Mouse (Mus musculus): ENCODE results near the gene Zcchc14. TPM values are rescaled to one million over a fixed set of nuclear protein-coding genes. Genes with fewer than 3 reads are reported as not detected.

Zcchc14 gene
- polyA plus RNA-seq, 1 experiment, result 34.3 TPM

DNA sequence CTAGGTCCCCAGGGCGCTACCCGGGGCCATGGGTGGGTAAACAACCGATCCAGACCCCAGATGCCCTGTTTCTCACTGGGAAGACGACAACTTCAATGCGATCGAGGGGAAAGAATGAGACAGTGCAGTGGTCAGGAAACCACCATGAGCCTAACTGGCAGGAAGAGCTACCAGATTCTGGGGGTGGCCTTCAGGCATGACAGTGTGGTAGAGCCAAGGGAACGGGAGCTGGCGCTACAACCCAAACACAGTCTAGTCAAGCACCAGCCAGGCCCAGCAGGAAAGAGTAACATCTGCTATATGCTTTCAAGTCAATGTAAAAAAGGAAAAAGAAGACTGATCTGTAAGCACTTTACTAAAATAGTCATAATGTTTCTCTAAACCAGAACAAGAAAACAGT, 16.5 kb downstream of the Zcchc14 start:
- peaks cover 23% of the 10 kb centered on the region for H3K4me1 ChIP-seq (ENCODE audit: control insufficient read depth, insufficient read depth, low read length)
- no peak overlapping the region for H3K27ac ChIP-seq (ENCODE audit: insufficient read depth, low read length)

DNA sequence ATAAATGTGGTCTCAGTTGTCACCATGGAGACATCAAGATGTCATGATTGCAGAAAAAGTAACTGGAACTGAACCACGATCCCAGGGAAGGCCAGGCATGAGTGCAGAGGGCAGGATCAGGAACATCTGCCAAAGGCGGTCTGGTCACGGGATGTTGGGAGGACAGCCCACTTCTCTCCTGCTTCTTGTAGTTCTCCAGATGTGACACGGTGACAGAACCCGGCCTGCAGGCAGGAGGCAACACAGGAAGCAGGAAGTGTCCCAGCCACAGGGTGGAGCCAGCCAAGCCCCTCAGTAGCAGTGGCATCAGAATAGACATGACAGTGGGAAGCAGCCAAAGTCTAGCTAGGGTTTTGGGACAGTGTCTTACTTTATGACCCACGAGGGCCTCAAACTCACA, 17.2 kb downstream of the Zcchc14 start:
- TF ChIP-seq CTCF (IDR thresholded peaks at IDR 0.05; ENCODE audit: extremely low read depth, insufficient read depth, low read length) (no peak), POLR2A (IDR thresholded peaks at IDR 0.05; ENCODE audit: extremely low read depth, insufficient read depth, low read length) (no peak)
- Histone ChIP-seq H3K27ac (ENCODE audit: insufficient read depth, low read length) (no peak overlapping the region), H3K4me1 (ENCODE audit: control insufficient read depth, insufficient read depth, low read length) (peaks cover 27% of the 10 kb centered on the region), H3K4me3 (ENCODE audit: insufficient read depth, low read length) (no peak overlapping the region)

More for the DNA sequence above, 16.5 kb downstream of the Zcchc14 start:
- no peak for TF ChIP-seq CTCF (IDR thresholded peaks at IDR 0.05; ENCODE audit: extremely low read depth, insufficient read depth, low read length)
- no peak for TF ChIP-seq POLR2A (IDR thresholded peaks at IDR 0.05; ENCODE audit: extremely low read depth, insufficient read depth, low read length)
- no peak overlapping the region for H3K4me3 ChIP-seq (ENCODE audit: insufficient read depth, low read length)

DNA sequence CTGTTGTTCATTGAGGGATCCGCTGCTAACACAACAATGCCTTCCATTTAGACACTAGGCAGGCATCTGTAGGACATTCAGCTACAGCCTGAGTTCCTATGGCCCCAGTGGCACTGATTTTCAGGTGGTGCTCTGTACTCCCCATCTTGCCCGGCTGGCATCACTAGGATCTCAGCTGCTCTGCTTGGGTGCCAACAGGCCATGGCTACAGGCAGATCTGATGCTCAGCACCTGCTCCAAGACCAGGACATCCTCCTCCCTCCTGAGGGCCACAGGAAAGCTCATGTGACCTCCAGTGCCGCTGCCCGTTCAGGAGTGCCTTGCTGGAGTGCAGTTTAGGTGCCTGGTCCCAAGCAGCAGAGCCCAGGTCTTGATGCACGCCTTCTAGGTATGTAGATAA, 20.3 kb downstream of the Zcchc14 start:
- H3K4me3 ChIP-seq (ENCODE audit: insufficient read depth, low read length), result no peak overlapping the region
- TF ChIP-seq CTCF (IDR thresholded peaks at IDR 0.05; ENCODE audit: extremely low read depth, insufficient read depth, low read length) (no peak), POLR2A (IDR thresholded peaks at IDR 0.05; ENCODE audit: extremely low read depth, insufficient read depth, low read length) (no peak)
- H3K4me1 ChIP-seq (ENCODE audit: control insufficient read depth, insufficient read depth, low read length), result peaks cover 25% of the 10 kb centered on the region
- H3K27ac ChIP-seq (ENCODE audit: insufficient read depth, low read length), result no peak overlapping the region

DNA sequence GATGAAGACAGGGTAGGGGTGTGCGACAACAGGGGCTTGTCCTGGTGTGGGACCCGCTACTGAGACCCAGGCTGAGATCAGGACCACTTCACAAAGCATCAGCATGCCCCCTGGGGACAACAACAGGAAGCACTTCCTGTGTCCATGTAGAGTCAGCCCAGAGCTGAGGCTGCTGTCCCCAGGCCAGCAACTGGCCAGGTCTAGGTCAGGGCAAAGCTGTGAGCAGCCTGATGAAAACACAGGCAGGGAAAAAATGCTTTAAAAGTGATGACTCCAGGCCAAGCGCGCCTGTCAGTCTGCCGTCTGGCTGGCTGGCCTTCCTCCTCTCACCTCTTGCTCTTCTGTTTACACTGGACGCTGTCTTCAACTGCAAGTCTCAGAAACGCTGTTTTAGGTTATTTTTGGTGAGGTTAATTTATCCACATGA, 21.0 kb downstream of the Zcchc14 start:
- no peak overlapping the region for H3K4me3 ChIP-seq (ENCODE audit: insufficient read depth, low read length)
- no peak for TF ChIP-seq CTCF (IDR thresholded peaks at IDR 0.05; ENCODE audit: extremely low read depth, insufficient read depth, low read length)
- no peak overlapping the region for H3K27ac ChIP-seq (ENCODE audit: insufficient read depth, low read length)

DNA sequence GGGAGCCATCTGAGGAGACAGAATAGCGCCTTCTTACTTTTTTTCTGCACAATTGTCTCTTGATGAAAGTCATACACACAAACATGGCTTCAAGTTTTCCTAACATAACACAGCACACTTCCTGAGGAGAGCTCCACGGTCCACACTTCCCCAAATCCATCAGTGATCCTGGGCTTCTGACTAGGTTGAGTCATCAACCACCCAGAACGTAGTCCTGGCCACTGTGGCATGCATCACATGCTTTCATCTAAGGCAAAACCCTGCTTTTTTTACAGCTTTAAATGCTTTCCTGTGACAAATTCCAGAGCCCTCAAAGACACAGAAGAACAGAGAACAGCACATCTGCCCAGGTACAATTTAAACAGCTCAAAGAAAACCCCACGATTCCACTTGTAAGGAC, 24.0 kb downstream of the Zcchc14 start:
- Histone ChIP-seq H3K4me3 (ENCODE audit: insufficient read depth, low read length) (no peak overlapping the region), H3K27ac (ENCODE audit: insufficient read depth, low read length) (no peak overlapping the region), H3K4me1 (ENCODE audit: control insufficient read depth, insufficient read depth, low read length) (peaks cover 24% of the 10 kb centered on the region)
- TF ChIP-seq POLR2A (IDR thresholded peaks at IDR 0.05; ENCODE audit: extremely low read depth, insufficient read depth, low read length), result no peak
- TF ChIP-seq CTCF (IDR thresholded peaks at IDR 0.05; ENCODE audit: extremely low read depth, insufficient read depth, low read length), result no peak

More for the DNA sequence above, 21.0 kb downstream of the Zcchc14 start:
- peaks cover 22% of the 10 kb centered on the region for H3K4me1 ChIP-seq (ENCODE audit: control insufficient read depth, insufficient read depth, low read length)

DNA sequence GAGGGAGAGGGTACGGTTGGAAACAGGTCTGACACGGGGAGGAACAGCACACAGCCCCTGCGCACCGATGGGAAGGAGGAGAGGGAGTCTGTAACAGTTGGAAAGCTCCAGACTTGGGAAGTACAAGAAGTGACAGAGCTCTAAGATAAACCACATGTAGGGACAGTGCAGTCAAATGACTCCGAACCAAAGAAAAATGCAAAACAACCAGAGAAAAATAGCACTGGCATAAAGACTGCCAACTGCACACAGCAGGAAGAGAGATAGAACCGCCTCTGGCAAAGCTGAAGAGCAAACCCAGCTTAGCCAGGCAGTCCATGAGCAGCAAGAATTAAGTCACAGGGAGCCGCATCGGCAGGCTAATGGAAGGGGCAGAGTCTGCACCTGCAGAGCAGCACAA, 29.7 kb downstream of the Zcchc14 start:
- H3K27ac ChIP-seq (ENCODE audit: insufficient read depth, low read length), result 0 out of 2 replicates have a peak overlapping the region, but pooled peaks have one; percentile 2
- no peak overlapping the region for H3K4me3 ChIP-seq (ENCODE audit: insufficient read depth, low read length)
- no peak for TF ChIP-seq POLR2A (IDR thresholded peaks at IDR 0.05; ENCODE audit: extremely low read depth, insufficient read depth, low read length)
- no peak for TF ChIP-seq CTCF (IDR thresholded peaks at IDR 0.05; ENCODE audit: extremely low read depth, insufficient read depth, low read length)
- peaks cover 34% of the 10 kb centered on the region for H3K4me1 ChIP-seq (ENCODE audit: control insufficient read depth, insufficient read depth, low read length)

DNA sequence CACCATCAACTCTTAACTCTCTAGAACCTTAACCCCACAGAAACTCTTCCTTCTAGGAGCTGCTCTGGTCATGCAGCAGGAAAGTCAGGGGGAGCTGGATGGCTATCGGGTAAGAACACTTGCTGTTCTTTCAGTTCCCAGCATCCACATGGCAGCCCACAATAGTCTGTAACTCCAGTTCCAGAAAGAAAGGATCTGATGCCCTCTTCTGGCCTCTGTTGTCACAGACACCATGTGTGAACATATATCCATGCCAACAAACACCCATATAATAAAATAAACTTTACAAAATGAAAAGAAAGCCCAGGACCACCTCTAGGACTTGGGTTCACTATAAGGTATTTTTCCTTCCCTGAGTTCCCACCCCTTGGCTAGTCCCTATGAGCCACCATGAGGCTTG, 30.8 kb downstream of the Zcchc14 start:
- Histone ChIP-seq H3K4me3 (ENCODE audit: insufficient read depth, low read length) (no peak overlapping the region), H3K4me1 (ENCODE audit: control insufficient read depth, insufficient read depth, low read length) (peaks cover 35% of the 10 kb centered on the region), H3K27ac (ENCODE audit: insufficient read depth, low read length) (no peak overlapping the region)
- TF ChIP-seq POLR2A (IDR thresholded peaks at IDR 0.05; ENCODE audit: extremely low read depth, insufficient read depth, low read length) (no peak), CTCF (IDR thresholded peaks at IDR 0.05; ENCODE audit: extremely low read depth, insufficient read depth, low read length) (0 out of 2 replicates have a peak, but pooled peaks have one; percentile 3)

DNA sequence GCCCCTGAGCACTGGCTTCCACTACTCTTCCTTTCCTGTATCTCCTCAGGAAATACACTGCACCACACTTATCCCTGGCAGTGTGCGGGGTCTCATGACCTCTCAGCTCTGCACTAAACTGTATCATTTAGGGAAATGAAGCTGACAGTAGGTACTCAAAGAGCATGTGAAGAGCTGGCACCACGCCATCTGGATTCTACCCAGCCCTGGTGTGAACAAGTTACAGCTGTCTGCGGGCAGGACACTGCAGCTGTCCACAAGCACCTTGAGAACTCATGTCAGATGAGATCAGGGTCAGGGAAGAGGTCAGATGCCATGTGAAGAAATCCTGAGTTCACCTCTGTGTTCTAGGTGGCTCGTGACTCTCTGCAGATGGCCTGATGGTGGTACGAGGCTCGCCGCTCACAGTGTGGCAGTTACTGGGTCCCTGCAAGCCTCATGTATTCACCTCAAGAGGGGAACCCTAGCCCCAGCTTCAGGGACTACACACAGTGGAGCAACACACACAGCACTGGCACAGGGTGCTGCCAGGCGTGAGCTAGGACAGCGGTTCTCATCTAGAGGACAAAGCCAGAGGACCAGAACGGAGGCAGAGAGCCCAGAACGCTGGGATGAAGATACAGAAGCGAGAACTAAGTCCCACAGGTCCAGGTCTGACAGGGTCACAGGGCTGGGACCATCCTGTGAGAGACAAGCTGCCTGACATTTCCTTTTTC, 31.7 kb downstream of the Zcchc14 start:
- no peak overlapping the region for H3K27ac ChIP-seq (ENCODE audit: insufficient read depth, low read length)
- no peak overlapping the region for H3K4me3 ChIP-seq (ENCODE audit: insufficient read depth, low read length)
- TF ChIP-seq CTCF (IDR thresholded peaks at IDR 0.05; ENCODE audit: extremely low read depth, insufficient read depth, low read length) (no peak), POLR2A (IDR thresholded peaks at IDR 0.05; ENCODE audit: extremely low read depth, insufficient read depth, low read length) (no peak)
- H3K4me1 ChIP-seq (ENCODE audit: control insufficient read depth, insufficient read depth, low read length), result peaks cover 35% of the 10 kb centered on the region

DNA sequence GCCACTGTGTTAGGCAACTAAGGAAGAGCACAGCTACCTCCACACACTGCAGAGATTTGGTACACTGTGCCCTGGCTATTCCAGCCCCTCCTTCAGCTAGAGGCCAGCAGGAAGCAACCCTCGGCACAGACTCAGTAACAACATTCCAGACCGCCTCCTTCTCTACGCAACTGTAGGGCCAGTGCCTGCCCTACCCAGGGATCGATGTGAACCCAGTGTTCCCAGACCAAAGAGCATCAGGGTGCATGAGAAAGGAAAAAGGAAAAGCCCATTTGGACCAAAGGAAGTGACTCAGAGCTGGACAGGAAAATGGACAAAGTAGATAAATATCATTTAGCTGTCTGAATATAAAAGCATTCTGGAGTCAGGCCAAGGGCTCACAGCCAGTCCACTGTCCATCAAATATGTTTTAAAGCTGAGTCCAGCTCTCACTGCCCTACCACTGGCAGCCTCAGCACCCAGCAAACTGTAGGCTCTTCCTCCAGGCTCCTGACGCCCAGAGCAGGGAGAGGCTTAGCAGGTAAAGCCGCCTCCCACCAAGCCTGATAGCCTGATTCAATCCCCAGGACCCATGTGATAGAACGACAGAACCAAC, 33.2 kb downstream of the Zcchc14 start:
- H3K27ac ChIP-seq (ENCODE audit: insufficient read depth, low read length), result peak overlapping the region; percentile 17; the same call in 1 of the 2 replicates
- peaks cover 29% of the 10 kb centered on the region for H3K4me1 ChIP-seq (ENCODE audit: control insufficient read depth, insufficient read depth, low read length)
- TF ChIP-seq CTCF (IDR thresholded peaks at IDR 0.05; ENCODE audit: extremely low read depth, insufficient read depth, low read length) (no peak), POLR2A (IDR thresholded peaks at IDR 0.05; ENCODE audit: extremely low read depth, insufficient read depth, low read length) (no peak)
- H3K4me3 ChIP-seq (ENCODE audit: insufficient read depth, low read length), result no peak overlapping the region

DNA sequence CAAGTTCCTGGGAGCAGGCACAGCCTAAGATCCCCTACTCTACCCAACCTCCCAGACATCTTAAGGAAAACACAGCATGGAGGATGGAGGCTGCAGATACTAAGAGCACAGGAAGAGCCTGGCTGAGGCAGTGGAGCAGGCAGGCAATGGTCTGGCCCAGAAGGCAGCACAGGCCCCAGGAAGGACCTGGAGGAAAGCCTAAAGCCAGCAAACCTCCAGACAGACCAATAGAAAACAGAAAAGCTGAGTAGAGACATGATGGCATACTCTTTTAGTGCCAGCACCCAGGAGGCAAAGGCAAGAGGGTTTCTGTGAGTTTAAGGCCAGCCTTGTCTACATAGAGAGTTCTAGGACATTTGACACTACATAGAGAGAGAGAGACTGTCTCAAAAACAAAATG, 39.3 kb downstream of the Zcchc14 start:
- H3K27ac ChIP-seq (ENCODE audit: insufficient read depth, low read length), result no peak overlapping the region
- TF ChIP-seq CTCF (IDR thresholded peaks at IDR 0.05; ENCODE audit: extremely low read depth, insufficient read depth, low read length) (no peak), POLR2A (IDR thresholded peaks at IDR 0.05; ENCODE audit: extremely low read depth, insufficient read depth, low read length) (no peak)
- H3K4me3 ChIP-seq (ENCODE audit: insufficient read depth, low read length), result no peak overlapping the region
- H3K4me1 ChIP-seq (ENCODE audit: control insufficient read depth, insufficient read depth, low read length), result peaks cover 2% of the 10 kb centered on the region; the same call in 1 of the 2 replicates

Data from cortical plate, adult 2 months (tissue).